Mouse (Mus musculus): ENCODE data around the gene Nqo1.
A peak's percentile ranks its signal among the peaks of the same experiment; 100 is the strongest.

The Nqo1 gene

DNA sequence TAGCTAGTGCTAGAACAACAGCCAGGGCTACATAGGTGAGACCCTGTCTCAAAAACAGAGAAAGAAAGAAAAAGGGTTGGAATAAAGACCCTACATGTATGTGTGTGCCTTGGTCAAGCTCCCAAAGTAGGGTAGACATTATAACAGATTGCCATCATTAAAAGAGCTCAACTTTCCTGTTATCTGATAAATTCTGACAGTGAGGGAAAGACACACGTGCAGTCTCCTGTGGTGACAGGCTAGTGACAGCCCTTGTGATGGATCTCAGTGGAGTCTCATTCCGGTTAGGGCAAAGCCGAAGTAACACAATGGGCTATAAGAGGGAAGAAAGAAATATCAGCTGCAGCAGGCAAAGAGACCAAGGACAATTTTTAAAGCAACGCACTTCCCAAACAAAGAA is 1.1 kb upstream of the Nqo1 start:
- DNase-seq = no peak

- DNase-seq = peak in 1 of 2 experiments; percentile 35
Observed at GRCm38 (mm10) chr8:107401866-107402265, 1.1 kb downstream of the Nqo1 start.

- peak; percentile 86 to 92 for DNase-seq
Observed at GRCm38 (mm10) chr8:107399495-107399894, 3.5 kb downstream of the Nqo1 start.

GRCm38 (mm10) chr8:107397665-107398064 is 5.3 kb downstream of the Nqo1 start:
- no peak for DNase-seq

DNA sequence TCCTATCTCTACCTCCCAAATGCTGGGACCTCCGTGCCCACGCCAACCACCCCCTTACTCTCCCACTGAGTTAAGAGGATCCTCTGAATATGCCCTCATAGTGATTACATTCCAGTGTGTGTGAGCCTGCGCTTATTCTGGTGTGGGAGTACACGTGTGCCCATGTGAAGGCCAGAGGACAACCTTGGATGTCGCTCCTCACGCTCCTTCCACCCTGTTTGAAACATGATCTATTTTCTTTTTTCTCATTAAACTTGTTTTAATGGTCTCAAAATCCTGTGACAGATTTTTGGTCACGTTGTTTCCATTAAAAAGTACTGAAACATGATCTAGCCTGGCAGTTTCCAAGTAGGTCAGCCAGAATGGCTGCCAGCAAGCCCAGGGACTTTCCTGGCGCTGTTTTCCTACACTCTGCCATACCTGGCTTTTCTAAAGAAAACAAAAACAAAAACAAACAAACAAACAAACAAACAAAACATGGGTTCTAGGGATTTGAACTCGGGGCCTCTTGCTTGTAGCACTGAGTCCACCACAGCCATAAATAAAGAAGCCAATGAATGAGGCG is 6.8 kb downstream of the Nqo1 start:
- DNase-seq = peak in 1 of 2 experiments; percentile 33

DNA sequence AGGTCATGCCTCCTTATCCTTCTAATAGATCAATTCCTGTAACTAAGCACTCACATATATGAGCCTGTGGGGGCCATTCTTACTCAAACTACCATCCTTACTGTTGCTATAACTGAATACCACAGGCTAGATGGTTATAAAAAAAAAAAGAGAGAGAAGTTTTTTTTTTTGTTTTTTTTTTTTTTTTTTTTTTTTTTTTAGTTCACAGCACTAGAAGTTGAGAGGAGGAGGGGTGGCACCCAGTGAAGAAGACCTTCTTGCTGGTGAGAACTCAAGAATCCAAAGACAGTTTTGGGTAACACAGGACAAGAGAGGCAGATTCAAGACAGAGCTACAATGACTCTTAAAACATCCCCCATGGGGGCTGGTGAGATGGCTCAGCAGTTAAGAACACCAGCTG is 7.6 kb downstream of the Nqo1 start:
- DNase-seq = no peak

GRCm38 (mm10) chr8:107391136-107391516 is 11.9 kb downstream of the Nqo1 start:
- DNase-seq = no peak

GRCm38 (mm10) chr8:107390476-107391135 is 12.4 kb downstream of the Nqo1 start:
- no peak for DNase-seq

DNA sequence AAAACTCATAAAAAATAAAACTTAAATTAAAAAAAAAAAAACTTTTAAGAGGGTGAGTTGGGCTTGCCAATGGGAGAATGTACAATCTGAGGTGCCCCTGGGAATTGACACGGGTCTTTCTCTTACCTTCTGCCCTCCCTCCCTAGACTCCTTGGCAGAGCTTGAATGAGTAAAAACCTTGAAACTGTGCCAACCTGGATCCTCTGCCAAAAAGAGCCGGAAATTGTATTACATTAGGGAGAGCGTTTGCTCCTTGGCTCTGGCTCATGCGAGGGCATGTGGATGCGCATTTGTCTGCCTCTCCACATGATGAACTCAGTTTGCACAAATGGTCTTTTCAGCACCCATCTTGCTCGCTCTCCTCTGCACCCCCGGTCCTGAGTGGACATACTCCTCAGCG is 13.4 kb downstream of the Nqo1 start:
- DNase-seq = peak; percentile 95 to 96

GRCm38 (mm10) chr8:107387861-107388260 is 15.1 kb downstream of the Nqo1 start:
- peak; percentile 78 to 79 for DNase-seq

DNA sequence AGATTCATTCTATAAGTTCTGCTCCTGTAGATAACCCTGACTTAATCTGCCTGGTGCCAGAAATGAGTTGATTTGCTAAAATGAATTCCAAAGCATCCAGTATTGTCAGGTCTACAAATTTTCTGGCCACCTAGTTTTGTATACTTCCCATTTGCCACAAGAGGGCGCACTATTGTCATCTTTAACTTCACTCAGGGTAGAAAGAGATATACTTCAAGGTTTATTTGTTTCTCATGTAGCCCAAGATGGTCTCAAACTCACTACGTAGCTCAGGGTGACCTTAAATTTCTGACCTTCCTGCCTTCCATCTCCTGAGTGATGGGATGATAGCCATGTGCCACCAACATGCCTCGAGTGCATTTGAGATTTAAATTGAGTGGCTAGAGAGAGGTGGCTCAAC is 16.4 kb downstream of the Nqo1 start:
- peak; percentile 44 to 58 for DNase-seq

DNA sequence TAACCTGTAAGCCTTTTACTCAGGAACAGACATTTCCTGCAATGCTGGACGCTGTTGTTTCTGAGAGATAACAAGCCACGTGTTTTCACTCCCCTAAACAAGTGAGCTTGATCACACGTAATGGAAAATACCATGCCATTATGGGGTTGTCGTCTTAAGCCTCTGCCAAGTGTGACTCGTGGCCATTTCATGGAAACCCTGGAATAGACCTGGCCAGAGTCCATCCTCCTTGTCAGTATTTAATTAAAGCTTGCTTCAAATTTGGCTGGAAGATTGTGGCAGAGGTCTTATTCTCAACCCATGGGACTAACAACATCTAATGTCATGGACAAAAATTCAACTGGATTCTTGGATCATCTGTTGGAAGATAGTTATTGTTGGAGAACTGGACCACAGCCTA is 16.8 kb downstream of the Nqo1 start:
- peak in 1 of 2 experiments; percentile 39 for DNase-seq

DNA sequence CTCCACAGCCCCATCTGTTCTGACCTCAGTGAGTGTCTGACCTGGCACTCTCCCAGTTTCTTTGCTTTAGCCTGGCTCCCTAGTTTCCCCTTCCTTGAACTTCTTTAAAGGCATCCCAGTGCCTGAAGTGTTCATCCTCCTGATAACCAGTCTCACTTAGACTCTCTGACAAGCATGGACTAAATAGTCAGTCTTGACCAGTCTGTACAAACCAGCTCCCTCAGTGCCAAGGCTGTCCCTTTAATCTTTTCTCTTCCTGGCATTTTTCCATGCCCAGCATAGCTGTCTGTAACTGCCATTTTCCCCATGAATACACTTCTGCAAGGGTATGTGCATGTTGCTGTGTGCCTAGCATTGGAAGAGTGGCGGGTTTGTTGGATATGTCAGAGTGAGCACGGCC is 17.9 kb downstream of the Nqo1 start:
- peak in 1 of 2 experiments; percentile 35 for DNase-seq

DNA sequence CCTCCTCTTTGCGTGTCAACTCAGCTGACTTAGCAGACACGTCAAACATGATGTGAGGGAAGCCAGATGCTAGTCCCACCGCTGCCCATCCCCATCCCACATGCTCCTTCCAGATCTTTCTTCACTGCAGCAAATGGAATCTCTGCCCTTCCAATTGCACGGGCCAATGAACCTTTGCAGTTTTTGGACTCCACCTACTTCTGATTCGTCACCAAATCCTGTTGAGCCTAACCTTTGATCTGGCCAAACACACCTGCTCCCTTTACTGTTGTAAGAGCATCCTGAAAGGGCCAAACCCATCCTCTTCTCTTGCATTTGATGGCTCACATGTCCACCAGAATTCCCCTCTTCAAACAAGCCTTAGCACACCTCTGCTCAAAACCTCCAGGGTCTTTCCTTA is 18.4 kb downstream of the Nqo1 start:
- DNase-seq = no peak

DNA sequence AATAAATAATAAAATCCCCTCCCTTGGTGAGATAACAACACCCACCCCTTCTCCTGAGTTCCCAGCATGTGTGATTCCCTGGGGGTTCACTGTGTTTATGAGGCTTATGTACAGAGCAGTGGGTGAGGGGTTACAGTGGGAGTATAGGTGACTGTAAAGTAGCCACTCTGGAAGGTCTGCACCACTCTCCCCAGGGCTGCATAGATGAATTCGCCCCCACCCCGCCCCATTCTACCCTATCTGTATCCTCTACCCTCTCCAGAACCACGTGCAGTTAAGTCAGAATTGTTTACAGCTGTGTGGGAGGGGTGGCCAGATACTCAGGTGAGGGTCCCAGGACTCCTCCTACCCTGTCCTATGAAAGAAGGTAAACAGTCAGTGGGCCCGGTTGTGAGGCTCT is 20.1 kb downstream of the Nqo1 start:
- no peak for DNase-seq

- DNase-seq = no peak
Observed at GRCm38 (mm10) chr8:107381666-107382065, 21.3 kb downstream of the Nqo1 start.

DNA sequence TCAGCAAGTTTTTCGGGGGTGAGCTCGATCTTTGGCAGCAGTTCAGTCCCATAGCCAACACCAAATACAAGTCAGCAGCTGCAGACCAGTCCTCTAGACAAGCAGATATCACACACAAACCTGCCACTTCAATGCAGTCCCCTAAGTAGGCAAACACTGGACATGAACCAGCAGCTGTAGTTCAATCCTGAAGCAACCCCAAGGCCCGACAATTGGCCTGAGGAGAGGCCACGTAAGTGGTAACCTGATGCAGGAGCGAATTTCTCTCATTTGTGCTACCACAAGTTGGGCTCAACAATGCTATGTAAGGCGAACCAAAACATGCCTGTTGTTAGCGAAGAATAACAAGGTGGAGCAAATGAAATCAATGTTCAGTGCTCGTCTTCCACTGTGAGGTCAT is 22.3 kb downstream of the Nqo1 start:
- DNase-seq = no peak

GRCm38 (mm10) chr8:107377346-107377745 is 25.7 kb downstream of the Nqo1 start:
- no peak for DNase-seq

DNA sequence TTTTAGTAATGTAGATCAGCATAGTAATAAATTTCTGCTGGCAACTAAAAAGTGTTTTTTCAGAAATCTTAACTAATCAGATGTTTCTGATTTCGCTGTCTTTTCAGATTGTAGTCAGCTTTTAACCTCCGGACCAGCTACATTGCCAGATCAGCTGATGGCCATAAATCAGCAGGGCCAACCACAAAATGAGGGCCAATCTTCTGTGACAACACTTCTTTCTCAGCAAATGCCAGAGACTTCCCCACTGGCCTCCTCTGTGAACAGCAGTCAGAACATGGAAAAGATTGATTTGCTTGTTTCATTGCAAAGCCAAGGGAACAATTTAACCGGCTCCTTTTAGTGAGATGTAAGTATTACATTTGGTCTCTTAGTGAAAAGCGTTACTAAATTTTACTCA is 32.7 kb downstream of the Nqo1 start:
- no peak for DNase-seq

Measured in cerebellum, postnatal 10 days (tissue).